Mouse (Mus musculus) liver, embryonic 14.5 days (tissue): ENCODE measurements around the gene Snrpf.

Source experiments
- CTCF ChIP-seq: IDR thresholded peaks from 2 replicates; pipeline ENCODE4 v1.5.1; 2016; ENCODE audit warnings: antibody characterized with exemption, low read depth, control low read depth
- EP300 ChIP-seq: IDR thresholded peaks from 2 replicates; pipeline ENCODE4 v1.6.1; 2016; ENCODE audit warnings: antibody characterized with exemption, low read depth

- no peak for TF ChIP-seq CTCF
- no peak for TF ChIP-seq EP300
Observed at GRCm38 (mm10) chr10:93542356-93542755, 47.1 kb downstream of the Snrpf start.
